Mouse (Mus musculus) forebrain, embryonic 15.5 days (tissue): ENCODE data around the gene Psmc4. TPM values are rescaled to one million over a fixed set of nuclear protein-coding genes. Genes with fewer than 3 reads are reported as not detected.
A peak's percentile ranks its signal among the peaks of the same experiment; 100 is the strongest.

Source experiments
- ATAC-seq: fragments of 200-750 bp; cut with Nextera tagmentation; replicated peaks from 2 replicates; pipeline ENCODE4 v1.8.0; 2017; ENCODE audit warnings: mild to moderate bottlenecking, moderate TSS enrichment, moderate library complexity
- H3K27ac ChIP-seq: fragments of 300-500 bp; sonication (generic); replicated peaks from 2 replicates; pipeline ENCODE4 v1.5.1; 2015; ENCODE audit warnings: mild to moderate bottlenecking, inconsistent platforms
- H3K27me3 ChIP-seq: fragments of 300-500 bp; sonication (generic); 2 replicates; pipeline ENCODE4 v1.6.1; 2015; ENCODE audit warnings: inconsistent platforms
- H3K36me3 ChIP-seq: fragments of 300-500 bp; sonication (generic); 2 replicates; pipeline ENCODE4 v1.6.1; 2015; ENCODE audit warnings: mild to moderate bottlenecking, inconsistent platforms
- H3K4me1 ChIP-seq: fragments of 300-500 bp; sonication (generic); 2 replicates; pipeline ENCODE4 v1.6.1; 2015; ENCODE audit warnings: inconsistent platforms
- H3K4me2 ChIP-seq: fragments of 300-500 bp; sonication (generic); replicated peaks from 2 replicates; pipeline ENCODE4 v1.6.1; 2015; ENCODE audit warnings: mild to moderate bottlenecking, inconsistent platforms
- H3K4me3 ChIP-seq: fragments of 300-500 bp; sonication (generic); 2 replicates; pipeline ENCODE4 v1.5.1; 2015; ENCODE audit warnings: mild to moderate bottlenecking, inconsistent platforms
- H3K9ac ChIP-seq: fragments of 300-500 bp; sonication (generic); replicated peaks from 2 replicates; pipeline ENCODE4 v1.6.1; 2015; ENCODE audit warnings: mild to moderate bottlenecking, inconsistent platforms
- H3K9me3 ChIP-seq: fragments of 300-500 bp; sonication (generic); 2 replicates; pipeline ENCODE4 v1.6.1; 2016; ENCODE audit warnings: inconsistent platforms
- WGBS: fragments of 180-500 bp; shearing (Covaris S2); methylation state at CpG from one replicate; pipeline ENCODE4 v1.1.7; 2015; ENCODE audit warnings: mixed read lengths; 5-methylcytosine and 5-hydroxymethylcytosine counted together
- polyA plus RNA-seq: library from polyadenylated mRNA; unstranded; fragments of >200 nt; fragmentation: Nextera tagmentation; extraction: Ambion mirVana; gene quantifications from 2 replicates; pipeline ENCODE4 v1.2.1, GENCODE M21; 2015

The Psmc4 gene
- 345 and 350 TPM in 2 replicates for polyA plus RNA-seq

GRCm38 (mm10) chr7:28049476-28050409 is at the start of gene Psmc4:
Gene Psmc4, minus strand, starts transcription at chr7:28050101.
- peak within 1 kb of the TSS; percentile 62 for H3K27ac ChIP-seq
- H3K4me1 ChIP-seq, result peaks cover 13% of the 10 kb centered on the region
- WGBS, result under 1% methylated on average over 52 of the region's 52 CpGs
- no peaks in the 10 kb centered on the region for H3K9me3 ChIP-seq
- peak within 1 kb of the TSS; percentile 93 for H3K9ac ChIP-seq
- ATAC-seq, result peak; percentile 98
- peak within 1 kb of the TSS; percentile 92 for H3K4me3 ChIP-seq
- peak within 1 kb of the TSS; percentile 82 for H3K4me2 ChIP-seq
- peaks cover 39% of the 10 kb centered on the region for H3K36me3 ChIP-seq
- no peaks in the 10 kb centered on the region; the same call in 1 of the 2 replicates for H3K27me3 ChIP-seq

- 95% methylated on average over 16 of the region's 16 CpGs for WGBS
Measured at GRCm38 (mm10) chr7:28099101-28099500, 49.2 kb upstream of the Psmc4 start.

DNA sequence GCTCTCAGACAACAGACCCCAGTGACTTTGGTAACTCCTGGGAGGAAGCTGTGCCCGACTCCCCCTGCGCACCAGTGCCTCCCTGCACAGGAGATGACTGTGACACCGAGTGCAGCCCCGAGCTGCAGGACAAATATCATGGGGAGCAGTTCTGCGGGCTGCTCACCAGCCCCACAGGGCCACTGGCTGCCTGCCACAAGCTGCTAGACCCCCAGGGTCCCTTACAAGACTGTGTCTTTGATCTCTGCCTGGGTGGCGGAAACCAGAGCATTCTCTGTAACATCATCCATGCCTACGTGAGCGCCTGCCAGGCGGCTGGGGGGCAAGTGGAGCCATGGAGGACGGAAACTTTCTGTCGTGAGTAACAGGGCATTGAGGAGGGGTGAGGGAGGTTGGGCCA is 43.6 kb upstream of the Psmc4 start:
- Histone ChIP-seq H3K36me3 (no peaks in the 10 kb centered on the region), H3K9ac (no peak overlapping the region), H3K4me2 (no peak overlapping the region), H3K4me3 (no peak overlapping the region), H3K9me3 (no peaks in the 10 kb centered on the region), H3K27ac (no peak overlapping the region), H3K27me3 (no peaks in the 10 kb centered on the region), H3K4me1 (no peaks in the 10 kb centered on the region)
- ATAC-seq, result no peak
- WGBS, result 39% methylated on average over 11 of the region's 11 CpGs

More at GRCm38 (mm10) chr7:28099101-28099500, 49.2 kb upstream of the Psmc4 start:
- Histone ChIP-seq H3K27ac (no peak overlapping the region), H3K4me3 (no peak overlapping the region), H3K36me3 (no peaks in the 10 kb centered on the region), H3K4me2 (no peak overlapping the region), H3K4me1 (no peaks in the 10 kb centered on the region), H3K9me3 (no peaks in the 10 kb centered on the region), H3K9ac (no peak overlapping the region), H3K27me3 (no peaks in the 10 kb centered on the region)
- no peak for ATAC-seq

DNA sequence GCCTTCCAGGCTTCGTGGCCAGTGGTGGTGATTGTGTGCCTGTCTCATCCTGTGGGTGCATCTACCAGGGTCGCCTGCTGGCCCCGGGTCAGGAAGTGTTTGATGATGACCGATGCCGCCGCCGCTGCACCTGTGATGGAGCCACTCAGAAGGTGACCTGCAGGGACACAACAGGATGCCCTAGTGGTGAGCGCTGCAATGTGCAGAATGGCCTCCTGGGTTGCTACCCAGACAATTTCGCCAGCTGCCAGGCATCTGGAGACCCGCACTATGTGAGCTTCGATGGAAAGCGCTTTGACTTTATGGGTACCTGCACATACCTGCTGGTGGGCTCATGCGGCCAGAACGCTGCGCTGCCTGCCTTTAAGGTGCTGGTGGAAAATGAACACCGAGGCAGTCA is 36.3 kb upstream of the Psmc4 start:
- H3K27me3 ChIP-seq, result no peaks in the 10 kb centered on the region
- H3K36me3 ChIP-seq, result no peaks in the 10 kb centered on the region
- no peaks in the 10 kb centered on the region for H3K4me1 ChIP-seq
- no peaks in the 10 kb centered on the region for H3K9me3 ChIP-seq
- 86% methylated on average over 16 of the region's 16 CpGs for WGBS
- no peak overlapping the region for H3K9ac ChIP-seq
- H3K4me2 ChIP-seq, result no peak overlapping the region
- no peak overlapping the region for H3K27ac ChIP-seq
- no peak for ATAC-seq
- H3K4me3 ChIP-seq, result no peak overlapping the region

DNA sequence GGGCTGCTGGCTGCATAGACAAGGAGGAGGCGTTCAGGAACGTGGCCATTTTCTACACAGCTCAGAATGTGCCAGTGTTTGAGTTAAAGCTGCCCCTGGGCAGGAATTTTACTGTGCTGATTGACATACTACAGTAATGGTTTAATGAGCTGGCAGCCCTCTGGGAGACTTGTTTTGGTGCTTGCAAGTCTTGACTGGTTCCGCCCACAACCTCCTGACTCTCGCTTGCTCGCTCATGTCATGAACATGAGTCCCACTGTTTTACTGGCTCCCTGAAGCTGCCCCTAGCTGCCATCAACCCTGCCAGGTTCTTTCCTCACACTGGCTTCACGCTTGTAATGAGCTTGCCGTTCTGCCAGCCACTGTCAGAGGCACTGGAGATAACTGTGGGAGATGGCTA is 34.3 kb upstream of the Psmc4 start:
- Histone ChIP-seq H3K27me3 (no peaks in the 10 kb centered on the region), H3K9ac (no peak overlapping the region), H3K4me3 (no peak overlapping the region), H3K27ac (no peak overlapping the region), H3K9me3 (no peaks in the 10 kb centered on the region), H3K4me2 (no peak overlapping the region), H3K4me1 (no peaks in the 10 kb centered on the region), H3K36me3 (no peaks in the 10 kb centered on the region)
- 70% methylated on average over 7 of the region's 7 CpGs for WGBS
- ATAC-seq, result no peak

GRCm38 (mm10) chr7:28070531-28071298 is 20.8 kb upstream of the Psmc4 start, which contains the start of gene Fcgbp:
Gene Fcgbp, plus strand, starts transcription at chr7:28071236.
- Histone ChIP-seq H3K4me3 (no peak within 1 kb of the TSS), H3K9ac (no peak within 1 kb of the TSS), H3K4me1 (no peaks in the 10 kb centered on the region), H3K36me3 (no peaks in the 10 kb centered on the region), H3K4me2 (no peak within 1 kb of the TSS), H3K9me3 (no peaks in the 10 kb centered on the region), H3K27me3 (no peaks in the 10 kb centered on the region), H3K27ac (no peak within 1 kb of the TSS)
- WGBS, result 88% methylated on average over 21 of the region's 21 CpGs
- ATAC-seq, result no peak

DNA sequence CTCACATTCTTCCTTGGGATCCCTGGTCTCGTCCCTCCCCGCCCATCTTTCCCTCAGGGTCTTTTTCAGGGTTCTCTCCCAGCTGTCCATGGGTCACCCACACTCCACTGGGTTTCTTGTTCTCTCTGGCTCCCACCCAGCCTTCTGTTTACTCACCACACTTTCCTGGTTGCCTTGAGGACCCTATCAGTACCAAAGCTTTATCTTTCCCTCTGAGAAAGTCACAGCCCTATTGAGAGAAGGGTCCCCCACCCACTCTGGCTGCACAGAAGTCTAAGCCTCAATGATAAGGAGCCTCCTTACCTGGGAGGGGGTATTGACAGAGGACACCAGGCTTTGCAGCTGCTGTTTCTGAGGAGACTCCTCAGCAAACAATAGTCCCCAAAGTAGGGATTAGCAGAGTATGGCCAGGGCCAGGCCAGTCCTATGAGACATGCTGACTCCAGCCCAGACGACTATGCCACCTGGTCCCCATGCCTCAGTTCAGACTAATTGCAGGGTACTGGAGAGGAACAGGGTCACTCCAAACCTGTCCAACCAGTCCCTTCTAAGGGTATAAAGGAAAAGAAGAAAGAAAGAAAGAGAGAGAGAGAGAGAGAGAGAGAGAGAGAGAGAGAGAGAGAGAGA is 19.8 kb upstream of the Psmc4 start:
- Histone ChIP-seq H3K36me3 (no peaks in the 10 kb centered on the region), H3K4me2 (no peak overlapping the region), H3K4me1 (no peaks in the 10 kb centered on the region), H3K9me3 (no peaks in the 10 kb centered on the region), H3K27me3 (no peaks in the 10 kb centered on the region), H3K27ac (no peak overlapping the region), H3K9ac (no peak overlapping the region), H3K4me3 (no peak overlapping the region)
- 39% methylated on average over 3 of the region's 3 CpGs for WGBS
- ATAC-seq, result no peak

DNA sequence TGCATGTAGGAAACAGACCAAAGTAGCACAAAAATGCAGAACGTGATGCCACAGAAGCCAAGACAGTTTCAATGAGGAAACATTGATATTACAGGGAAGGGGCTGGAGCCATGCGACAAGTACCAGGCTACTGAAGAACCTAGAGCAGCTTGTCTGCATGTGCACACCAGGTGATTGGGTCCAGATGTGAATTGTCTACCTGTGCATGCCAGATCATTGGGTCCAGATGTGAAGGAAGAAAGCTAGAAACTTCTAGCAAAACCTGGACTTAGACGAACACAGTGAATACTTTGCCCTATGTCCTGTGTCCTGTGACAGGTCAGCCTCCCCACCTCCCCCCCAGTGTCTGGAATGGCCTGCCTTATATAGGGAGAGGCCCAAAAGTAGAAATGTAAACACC is 18.8 kb upstream of the Psmc4 start:
- no peak overlapping the region for H3K4me2 ChIP-seq
- ATAC-seq, result no peak
- 87% methylated on average over 3 of the region's 3 CpGs for WGBS

DNA sequence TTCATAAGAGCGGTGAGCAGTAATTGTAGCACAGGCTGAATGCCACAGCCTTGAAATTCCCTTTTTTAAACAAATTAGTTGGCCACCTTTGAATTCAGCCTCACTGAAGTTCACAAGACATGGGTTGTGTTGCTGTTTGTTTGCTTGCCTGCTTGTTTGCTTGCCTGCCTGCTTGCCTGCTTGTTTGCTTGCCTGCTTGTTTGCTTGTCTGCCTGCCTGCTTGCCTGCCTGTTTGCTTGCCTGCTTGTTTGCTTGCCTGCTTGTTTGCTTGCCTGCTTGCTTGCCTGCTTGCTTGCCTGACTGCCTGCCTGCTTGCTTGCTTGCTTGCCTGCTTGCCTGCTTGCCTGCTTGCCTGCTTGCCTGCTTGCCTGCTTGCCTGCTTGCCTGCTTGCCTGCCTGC is 10.1 kb upstream of the Psmc4 start:
- no peak overlapping the region for H3K27ac ChIP-seq
- H3K9ac ChIP-seq, result no peak overlapping the region

More for the DNA sequence above, 18.8 kb upstream of the Psmc4 start:
- Histone ChIP-seq H3K9ac (no peak overlapping the region), H3K27me3 (no peaks in the 10 kb centered on the region), H3K27ac (no peak overlapping the region), H3K9me3 (no peaks in the 10 kb centered on the region), H3K4me1 (no peaks in the 10 kb centered on the region), H3K36me3 (no peaks in the 10 kb centered on the region), H3K4me3 (no peak overlapping the region)

DNA sequence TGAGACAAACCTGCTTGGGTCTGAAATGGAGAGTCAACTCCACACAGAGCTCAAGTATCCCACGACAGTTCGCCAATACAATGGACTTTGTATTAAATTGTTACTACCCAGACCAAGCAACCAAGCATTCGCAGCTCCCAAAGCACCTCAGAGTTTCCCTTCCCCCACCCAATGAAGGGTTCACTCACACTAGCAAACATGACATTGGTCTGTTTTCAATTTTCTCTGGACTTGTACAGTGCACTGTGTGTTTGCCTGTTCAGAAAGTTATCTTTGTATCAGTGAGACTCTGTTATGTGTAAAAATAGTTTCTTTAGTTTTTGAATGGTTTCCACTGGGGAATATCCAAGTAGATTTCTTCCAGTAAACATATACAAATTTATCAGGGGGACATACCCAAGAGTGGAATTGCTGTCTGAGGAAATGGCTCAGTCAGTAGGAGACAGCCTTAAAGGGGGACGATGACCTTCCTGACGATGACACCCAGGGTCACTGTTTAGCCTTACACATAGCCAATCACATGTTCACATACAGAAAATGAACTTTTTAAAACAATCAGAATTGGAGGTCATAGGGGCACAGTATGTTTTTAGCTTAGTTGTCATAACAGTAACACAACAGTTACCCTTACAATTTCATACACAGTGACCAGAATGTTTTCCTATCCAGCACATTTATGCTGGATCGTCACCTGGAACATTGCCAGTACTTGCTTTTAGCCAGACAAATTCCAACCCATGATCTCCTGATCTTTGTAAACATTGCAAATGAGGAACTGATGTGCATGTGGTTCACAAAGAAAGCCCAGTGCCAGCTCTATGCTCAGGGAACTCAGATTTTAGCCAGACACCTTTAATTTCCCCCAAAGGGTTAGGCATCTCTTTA is 3.4 kb upstream of the Psmc4 start:
- H3K4me1 ChIP-seq, result peaks cover 12% of the 10 kb centered on the region
- 84% methylated on average over 6 of the region's 6 CpGs for WGBS
- no peak overlapping the region for H3K27ac ChIP-seq
- no peak overlapping the region for H3K4me3 ChIP-seq
- no peaks in the 10 kb centered on the region; the same call in 1 of the 2 replicates for H3K27me3 ChIP-seq
- ATAC-seq, result no peak
- no peak overlapping the region for H3K9ac ChIP-seq
- H3K36me3 ChIP-seq, result peaks cover 5% of the 10 kb centered on the region
- H3K4me2 ChIP-seq, result no peak overlapping the region
- no peaks in the 10 kb centered on the region for H3K9me3 ChIP-seq

More for the DNA sequence above, 10.1 kb upstream of the Psmc4 start:
- Histone ChIP-seq H3K9me3 (no peaks in the 10 kb centered on the region), H3K27me3 (no peaks in the 10 kb centered on the region), H3K4me2 (no peak overlapping the region), H3K36me3 (no peaks in the 10 kb centered on the region), H3K4me3 (no peak overlapping the region), H3K4me1 (no peaks in the 10 kb centered on the region)
- WGBS, result 81% methylated on average over 1 of the region's 1 CpGs
- ATAC-seq, result no peak

- ATAC-seq, result peak; percentile 4
Measured at GRCm38 (mm10) chr7:28050584-28050983, 683 bp upstream of the Psmc4 start.

More at GRCm38 (mm10) chr7:28050584-28050983, 683 bp upstream of the Psmc4 start:
- peak overlapping the region; percentile 92; the same call in 1 of the 2 replicates for H3K4me3 ChIP-seq
- no peak overlapping the region for H3K27ac ChIP-seq
- H3K9ac ChIP-seq, result no peak overlapping the region
- peaks cover 30% of the 10 kb centered on the region for H3K36me3 ChIP-seq
- H3K4me2 ChIP-seq, result peak overlapping the region; percentile 82
- H3K27me3 ChIP-seq, result no peaks in the 10 kb centered on the region; the same call in 1 of the 2 replicates
- H3K9me3 ChIP-seq, result no peaks in the 10 kb centered on the region
- 59% methylated on average over 17 of the region's 17 CpGs for WGBS
- H3K4me1 ChIP-seq, result peaks cover 13% of the 10 kb centered on the region
